Mouse (Mus musculus): ENCODE measurements around the gene Olfr1344.
"Not testable (repeated sequence)": the region's sequence is repeated elsewhere in the genome, so short reads cannot be mapped to it uniquely, and the experiment has no call there.

Olfr1344 gene

DNA sequence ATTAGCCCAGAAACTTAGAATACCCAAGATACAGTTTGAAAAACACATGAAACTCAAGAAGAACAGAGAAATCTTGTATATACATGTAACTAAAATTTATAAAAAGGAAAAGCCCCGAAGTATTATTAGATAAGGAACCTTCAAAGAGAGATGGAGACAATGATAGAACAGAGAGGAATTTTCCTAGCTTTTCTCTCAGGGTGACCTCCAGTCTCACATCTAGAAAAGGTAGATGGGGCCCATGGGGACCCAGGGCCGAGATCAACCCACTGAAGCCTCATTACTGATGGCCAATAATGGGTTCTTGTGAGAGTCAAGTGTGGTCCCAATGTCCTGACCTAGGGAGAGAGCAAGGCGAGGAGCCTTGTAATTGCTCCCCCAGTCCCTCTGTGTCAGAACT is at the start of gene Olfr1344:
Gene Olfr1344 (plus strand): TSS at position 301 of the 400 bp plus-strand sequence.
- no peak for DNase-seq (ENCODE audit: low spot score)

DNA sequence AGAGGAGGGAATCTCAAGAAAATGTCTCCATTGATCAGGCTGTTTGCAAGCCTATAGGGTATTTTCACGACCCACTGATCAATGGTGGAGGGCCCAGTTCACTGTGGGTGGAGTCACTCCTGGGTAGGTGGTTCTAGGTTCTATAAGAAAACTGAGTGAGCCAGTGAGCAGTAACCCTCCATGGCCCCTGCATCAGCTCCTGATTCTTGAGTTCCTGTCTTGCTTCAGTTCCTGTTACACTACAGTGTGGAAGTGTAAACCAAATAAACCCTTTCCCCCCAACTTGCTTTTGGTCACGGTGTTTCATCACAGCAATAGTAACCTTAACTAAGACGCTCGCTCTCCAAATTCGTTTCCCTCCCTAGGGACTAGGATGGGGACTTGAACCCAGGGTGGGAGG is 49.5 kb upstream of the Olfr1344 start:
- no peak for DNase-seq (ENCODE audit: low spot score)

DNA sequence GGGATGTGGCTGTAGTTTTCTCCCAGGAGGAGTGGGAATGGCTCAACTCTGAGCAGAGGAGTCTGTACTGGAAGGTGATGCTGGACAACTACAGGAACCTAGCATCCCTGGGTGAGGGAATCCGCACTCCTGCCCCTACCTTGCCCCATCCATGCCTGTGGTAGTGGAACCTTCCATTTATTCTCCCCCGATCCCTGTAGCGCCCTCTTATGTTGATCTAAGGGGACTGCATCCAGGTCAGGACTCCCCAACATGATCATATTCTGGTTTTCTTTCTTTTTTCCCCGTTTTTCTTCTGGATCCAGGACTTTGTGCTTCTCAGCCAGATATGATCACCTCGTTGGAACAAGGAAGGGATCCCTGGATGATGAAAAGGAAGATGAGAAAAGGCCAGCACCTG is 49.0 kb upstream of the Olfr1344 start:
- DNase-seq (ENCODE audit: low spot score) = no peak

DNA sequence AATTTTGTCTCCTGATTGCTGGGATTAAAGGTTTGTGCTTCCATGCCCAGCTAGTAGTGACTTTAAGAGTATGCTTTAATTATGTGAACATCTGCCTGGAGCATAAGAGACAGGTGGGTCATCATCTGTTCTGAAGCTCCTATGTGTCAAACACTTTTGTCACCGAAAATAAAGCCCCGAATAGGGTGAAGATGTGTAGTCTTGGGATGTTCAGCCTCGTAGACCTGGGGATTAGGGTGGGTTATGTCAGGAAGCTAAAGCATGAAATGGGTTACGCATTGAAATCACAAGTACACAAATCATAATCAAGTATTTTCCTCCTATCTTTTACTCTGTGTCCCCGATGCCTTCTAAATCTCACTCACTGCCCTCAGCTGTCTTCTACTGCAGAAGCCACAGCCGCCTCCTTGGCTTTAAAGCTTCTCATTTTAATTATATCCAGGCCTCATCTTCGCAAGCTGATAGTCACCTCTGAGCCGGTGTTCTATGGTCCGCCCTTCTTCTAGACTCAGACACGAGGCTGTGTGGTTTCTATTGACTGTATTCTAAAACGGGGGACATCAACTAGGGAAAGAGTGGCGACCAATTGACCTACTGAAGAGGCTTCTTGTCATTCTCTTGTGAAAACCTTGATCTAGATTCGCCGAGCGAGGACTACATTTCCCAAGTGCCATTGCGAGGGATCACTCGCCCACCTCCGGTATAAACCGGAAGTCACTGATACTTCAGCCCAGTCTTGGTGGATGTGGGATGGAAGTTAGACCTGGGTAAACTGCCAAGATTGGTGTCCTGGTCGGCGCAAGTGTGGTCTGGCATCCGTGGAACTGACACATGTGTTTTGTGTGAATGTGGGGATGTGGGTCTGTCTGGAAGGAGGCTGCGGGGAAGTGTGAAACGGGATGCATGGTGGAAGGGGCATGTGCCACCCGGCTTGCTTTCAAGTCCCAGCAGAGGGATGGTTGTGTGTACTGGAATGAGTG is 40.2 kb upstream of the Olfr1344 start, which contains the start of gene Smim17:
Gene Smim17 (plus strand): TSS at position 720 of the 980 bp plus-strand sequence.
- DNase-seq (ENCODE audit: low spot score) = peak; percentile 23

DNA sequence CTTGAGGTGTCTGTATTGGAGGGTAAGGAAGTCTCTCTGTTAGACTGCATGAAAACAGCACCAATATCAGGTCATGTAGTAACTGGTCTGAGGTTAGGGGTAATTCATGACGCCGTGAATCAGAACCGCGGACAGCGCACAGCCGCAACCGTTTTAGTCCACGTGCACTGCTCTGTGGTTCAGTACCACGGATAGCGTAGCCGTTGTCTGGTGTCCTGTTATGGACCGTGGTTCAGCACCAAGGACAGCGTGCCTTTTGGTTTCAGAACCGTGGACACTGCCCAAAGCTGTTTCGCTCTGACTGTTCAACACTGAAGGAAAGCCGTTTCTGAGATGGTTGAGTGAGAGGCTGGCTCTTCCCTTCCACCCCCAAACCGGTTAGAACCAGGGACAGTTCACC is 28.4 kb upstream of the Olfr1344 start, which contains the start of gene Gm20715:
Gene Gm20715 (plus strand): TSS at position 235 of the 400 bp plus-strand sequence.
- peak; percentile 91 for DNase-seq (ENCODE audit: low spot score)

DNA sequence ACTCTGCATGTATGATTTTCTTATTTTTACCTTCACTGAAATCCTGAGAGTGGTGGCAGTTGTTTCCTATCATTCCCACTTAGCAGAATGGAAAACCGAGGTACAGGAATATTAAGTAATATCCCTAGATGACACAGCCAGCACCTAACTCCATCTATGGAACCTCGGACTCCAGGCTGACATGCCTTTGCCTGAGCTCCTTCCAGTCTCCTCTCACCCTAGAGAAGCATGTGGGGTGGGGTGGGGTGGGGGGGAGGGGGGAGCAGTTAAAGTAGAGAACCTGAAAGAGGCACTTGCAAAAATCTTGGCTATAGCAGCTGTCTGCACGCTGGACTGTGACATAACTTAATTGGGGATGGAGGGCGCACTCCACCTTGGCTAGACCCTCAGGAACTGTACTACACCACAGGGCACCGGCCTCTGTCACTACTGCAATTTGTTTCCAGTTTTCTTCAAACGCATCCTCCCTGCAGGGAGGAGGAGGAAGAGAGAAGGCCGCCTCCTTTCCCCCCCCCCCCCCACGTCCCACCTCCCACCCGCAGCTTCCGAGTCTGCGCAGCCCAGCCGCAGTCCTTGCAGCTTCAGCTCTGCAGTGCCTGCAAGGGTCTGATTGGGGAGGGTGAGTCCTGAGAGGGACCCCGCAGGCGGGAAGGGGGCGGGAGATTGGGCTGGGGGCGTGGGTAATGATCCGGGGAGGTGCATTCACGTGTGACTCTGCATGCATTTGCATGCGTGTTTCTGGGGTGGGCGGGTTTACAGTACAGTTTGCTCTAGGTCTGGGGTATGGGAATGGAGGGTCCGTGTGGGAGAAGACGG is 23.7 kb upstream of the Olfr1344 start:
- DNase-seq (ENCODE audit: low spot score) = no peak

DNA sequence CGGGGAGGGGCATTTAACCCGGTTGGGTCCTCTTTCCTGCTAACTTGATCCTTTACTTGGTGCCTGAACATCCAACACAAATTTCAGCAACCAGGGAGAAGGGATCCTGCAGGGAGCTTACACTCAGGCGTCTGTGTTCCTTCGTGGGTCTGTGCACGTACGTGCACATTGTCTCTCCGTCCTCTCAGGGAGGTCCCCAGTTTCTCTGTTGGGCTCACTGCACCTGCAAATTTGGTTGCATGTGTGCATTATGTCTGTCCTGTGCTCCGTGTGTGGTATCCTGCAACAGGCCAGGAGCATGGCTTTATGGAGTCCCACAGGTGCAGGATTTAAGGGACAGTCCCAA is 23.1 kb upstream of the Olfr1344 start:
- no peak for DNase-seq (ENCODE audit: low spot score)

DNA sequence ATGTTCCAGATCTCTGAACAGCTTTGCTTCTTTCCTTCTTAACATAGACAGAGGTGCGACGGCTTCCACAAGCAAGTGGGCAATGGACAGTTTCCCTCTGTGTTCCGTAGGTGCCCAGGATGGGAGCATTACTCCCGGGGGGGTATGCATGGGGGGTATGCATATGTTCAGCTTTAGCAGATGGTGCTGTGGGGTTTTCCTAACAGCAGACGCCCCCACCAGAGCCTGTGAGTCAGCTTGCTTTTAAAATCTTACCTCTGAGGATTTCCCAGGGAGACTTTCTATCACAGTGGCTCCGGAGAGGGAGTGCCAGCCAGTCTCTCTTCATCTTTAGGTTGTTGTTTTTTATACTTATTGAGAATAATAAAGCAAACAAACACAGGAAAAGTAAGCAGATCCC is 18.6 kb upstream of the Olfr1344 start:
- no peak for DNase-seq (ENCODE audit: low spot score)

DNA sequence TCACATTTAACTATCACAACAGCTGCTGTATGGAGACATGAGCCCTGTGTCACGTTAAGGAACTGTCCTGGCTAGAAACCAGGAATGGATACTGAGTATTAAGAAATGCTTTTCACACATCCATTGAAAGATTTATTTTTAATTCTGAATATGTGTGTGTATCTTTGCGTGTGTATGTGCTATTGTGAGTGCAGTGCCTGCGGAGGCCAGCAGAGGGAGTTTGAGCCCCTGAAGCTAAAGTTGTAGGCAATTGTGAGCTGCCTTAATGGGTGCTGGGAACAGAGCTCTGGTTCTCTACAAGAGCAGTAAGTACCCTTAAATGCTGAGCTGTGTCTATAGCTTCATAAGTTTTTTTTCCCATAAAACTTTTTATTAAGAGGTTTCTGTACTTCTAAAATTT is 9.1 kb upstream of the Olfr1344 start:
- no peak for DNase-seq (ENCODE audit: low spot score)

DNA sequence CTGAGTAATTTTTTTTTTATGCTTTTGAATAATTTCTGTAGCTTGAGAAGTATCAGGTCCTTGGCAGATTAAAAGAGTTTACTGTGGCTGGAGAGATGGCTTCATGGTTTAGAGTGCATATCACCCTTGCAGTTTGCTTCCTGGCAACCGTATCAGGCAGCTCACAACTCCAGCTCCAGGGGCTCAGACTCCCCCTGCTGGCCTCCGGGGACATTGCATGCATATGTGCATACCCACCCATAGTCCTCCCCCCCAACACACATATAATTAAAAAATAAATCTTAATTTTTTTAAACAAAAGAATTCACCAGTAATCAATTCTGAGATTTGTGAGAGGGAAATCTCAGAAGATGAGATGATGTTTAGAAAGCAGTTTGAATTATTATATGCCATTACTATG is 8.1 kb upstream of the Olfr1344 start:
- no peak for DNase-seq (ENCODE audit: low spot score)

DNA sequence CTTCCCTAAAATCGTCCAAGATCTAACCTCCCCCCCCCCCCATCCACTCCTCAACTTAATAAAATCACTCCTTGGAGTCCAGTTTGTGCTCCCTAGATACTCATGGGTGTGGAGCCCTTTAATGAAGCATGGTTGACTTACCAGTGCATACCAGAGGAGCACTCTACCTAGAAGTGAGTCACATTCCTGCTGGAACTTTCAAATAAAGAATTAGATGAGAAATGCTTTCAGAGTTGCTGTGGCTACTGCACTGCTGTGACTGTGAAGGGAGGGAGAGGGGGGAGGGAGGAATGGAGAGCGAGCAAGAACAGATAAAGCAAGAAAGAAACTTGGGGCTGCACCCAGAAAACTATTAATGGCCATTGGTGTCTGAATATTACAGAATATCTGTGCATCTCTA is 2.7 kb downstream of the Olfr1344 start:
- no peak for DNase-seq (ENCODE audit: low spot score)

DNA sequence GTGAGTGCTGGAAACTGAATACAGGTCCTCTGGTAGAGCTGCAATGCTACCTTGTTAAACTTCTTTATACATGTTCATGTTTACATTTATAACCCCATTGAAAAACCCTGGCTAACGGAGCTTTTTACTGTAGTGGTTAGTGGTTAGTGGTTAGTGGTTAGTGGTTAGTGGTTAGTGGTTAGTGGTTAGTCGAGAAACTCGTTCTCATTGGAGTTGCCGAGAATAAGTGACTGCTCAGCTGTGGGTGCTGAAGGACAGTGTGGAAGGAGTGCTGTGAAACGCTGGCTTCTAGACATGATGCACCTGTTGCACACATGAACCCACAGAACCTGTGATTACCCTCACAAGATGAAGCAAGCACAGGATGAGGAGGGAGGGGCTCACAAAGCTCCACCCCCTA is 9.3 kb downstream of the Olfr1344 start:
- no peak for DNase-seq (ENCODE audit: low spot score)

DNA sequence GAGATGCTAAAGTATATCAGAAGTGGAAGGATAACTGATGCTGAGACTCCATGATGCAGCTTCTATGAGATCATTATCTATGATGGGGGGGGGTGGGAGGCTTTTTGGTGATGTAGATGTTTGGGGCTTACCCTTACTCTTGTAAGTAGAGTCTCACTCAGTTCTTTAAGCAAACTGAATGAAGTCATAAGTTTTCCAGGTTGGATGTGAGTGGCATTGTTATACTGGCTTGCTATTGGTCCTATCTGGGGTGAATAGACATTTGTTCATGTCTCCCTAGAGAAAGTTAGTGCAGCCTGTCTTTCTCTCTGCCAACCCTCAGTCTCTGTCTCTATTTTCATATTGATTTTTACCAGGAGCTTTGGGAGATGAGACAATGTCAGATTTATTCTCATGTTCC is 17.4 kb downstream of the Olfr1344 start, which contains the start of gene Olfr1336:
Gene Olfr1336 (plus strand): TSS at position 301 of the 400 bp plus-strand sequence.
- DNase-seq (ENCODE audit: low spot score) = no peak

DNA sequence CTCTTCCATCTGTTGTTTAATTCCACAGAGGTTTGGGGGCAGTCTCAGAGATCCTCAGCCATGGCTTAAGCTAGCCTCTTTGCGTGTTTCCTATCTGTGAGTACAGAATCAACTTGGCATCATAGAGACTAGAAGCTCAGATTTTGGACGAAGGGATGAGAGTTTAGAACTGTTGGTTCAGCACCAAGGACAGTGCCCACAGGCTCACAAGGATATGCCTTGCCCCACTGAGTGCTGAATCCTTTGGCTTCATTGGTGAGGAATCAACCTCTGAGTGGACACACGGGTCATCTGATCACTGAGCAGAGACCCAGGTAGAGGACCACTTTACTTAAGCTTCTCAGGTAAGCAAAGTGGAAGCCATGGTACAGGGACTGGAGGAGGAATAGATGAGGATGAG is 17.9 kb downstream of the Olfr1344 start:
- DNase-seq (ENCODE audit: low spot score) = no peak

DNA sequence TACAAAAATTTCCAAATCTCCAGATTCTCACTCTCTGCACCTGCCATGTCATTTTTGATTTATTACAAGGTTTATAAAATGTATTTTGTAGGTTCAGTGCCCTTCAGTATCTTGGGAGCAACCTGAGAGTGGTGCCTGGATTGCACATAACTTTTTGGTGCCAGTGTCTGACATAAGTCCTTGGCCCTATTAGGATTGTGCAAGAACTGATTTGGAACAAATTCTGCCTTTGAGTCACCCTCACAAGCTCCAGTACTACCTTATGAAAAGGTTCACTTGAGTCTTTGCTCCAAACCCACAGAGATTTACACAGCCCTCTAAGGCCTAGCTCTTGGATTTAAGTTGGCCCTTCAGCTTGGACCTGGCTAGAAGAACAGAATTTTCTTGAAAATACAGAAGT is 28.5 kb downstream of the Olfr1344 start, which contains the start of gene Olfr1346:
Gene Olfr1346 (plus strand): TSS at position 151 of the 400 bp plus-strand sequence.
- no peak for DNase-seq (ENCODE audit: low spot score)

DNA sequence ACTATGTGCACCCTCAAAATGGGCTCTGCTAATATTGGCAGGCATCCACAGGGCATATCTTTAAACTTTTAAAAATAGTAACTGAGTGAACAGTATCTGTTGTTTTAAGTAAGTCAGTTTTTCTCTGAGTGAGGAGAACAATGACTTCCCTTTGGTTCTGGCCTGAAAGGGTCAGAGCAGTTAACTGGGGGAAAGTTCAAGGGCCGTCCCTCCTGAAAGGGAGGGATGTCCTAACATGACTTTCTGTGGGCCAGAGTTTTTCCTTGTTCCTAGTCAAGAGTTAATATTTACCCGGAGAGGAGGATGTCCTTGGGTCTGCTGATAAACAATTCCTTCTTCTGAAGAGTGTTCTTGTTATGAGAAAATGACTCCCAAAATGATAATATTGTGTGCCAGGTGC is 39.1 kb downstream of the Olfr1344 start:
- DNase-seq (ENCODE audit: low spot score) = not testable (repeated sequence)

DNA sequence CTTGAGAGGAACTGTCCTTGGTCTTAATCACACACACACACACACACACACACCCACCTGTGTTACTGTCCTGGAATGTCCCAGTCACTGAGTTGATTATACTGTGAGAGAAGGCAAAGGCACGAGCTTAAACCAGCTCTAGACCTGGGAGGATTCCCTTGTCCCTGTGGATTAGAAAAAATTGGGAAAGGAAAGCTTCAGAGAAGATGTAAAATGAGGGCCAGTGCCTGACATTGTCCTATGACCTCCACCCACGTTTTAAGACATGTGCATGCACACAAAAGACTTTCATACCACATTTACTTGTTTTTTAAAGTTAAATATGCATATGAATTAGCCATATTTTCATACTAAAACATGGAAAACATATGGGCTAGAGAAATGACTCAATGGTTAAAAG is 48.4 kb downstream of the Olfr1344 start, which contains the start of gene Olfr5:
Gene Olfr5 (minus strand): TSS at position 101 of the 400 bp plus-strand sequence.
- DNase-seq (ENCODE audit: low spot score) = no peak

Measured in ovary, postnatal 36 days (tissue).